Mouse (Mus musculus): ENCODE measurements around the gene Hyal2. TPM values are rescaled to one million over a fixed set of nuclear protein-coding genes. Genes with fewer than 3 reads are reported as not detected.

Gene Hyal2
- polyA plus RNA-seq, 1 experiment = 6.8 TPM

DNA sequence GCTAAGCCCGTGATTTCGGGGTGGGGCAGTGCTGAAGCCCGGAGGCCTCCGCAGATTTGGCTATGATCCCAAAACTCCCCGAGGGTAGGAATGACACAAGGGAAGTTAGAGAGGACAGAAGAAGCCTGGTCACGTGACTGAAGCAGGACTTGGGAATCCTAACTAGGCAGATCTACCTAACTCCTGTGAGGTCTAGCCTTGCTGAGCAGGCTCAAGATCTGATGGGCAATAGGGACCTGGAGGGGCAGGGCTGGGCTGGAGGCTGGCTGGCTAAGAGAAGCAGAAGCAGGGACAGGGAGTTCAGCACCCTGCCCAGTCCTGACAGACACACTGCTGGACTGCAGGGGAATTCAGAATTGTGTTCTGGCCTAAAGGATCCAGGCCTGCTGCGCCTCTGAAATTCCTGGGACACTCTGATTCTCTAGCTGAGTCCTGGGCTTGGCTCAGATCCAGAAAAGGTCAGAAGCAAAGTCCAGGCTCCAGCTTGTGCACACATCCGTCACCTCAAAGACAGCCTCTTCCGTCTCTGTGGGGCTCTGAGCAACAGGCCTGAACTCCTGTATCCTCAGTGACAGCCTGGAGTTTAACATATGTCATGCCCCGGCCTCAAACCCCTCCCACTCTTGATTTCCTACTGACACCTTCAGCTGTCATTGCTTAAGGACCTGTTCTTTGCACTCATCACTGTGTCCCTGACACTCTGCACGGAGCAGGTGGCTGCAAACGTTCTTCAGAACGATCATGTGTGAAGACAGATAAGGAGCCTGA lies 51.2 kb downstream of the Hyal2 start:
- WGBS = 70% methylated on average over 13 of the region's 13 CpGs
- Histone ChIP-seq H3K4me1 (ENCODE audit: control insufficient read depth, insufficient read depth, low read length) (no peaks in the 10 kb centered on the region; the same call in 1 of the 2 replicates), H3K4me3 (replicated peaks; ENCODE audit: control insufficient read depth, low read depth, low read length) (no peak overlapping the region), H3K27ac (ENCODE audit: control insufficient read depth, insufficient read depth, low read depth, low read length, poor library complexity) (no peak overlapping the region; the same call in 1 of the 2 replicates)
- TF ChIP-seq CTCF (IDR thresholded peaks at IDR 0.05; ENCODE audit: control insufficient read depth, insufficient read depth, low read length) = no peak
- TF ChIP-seq POLR2A (IDR thresholded peaks at IDR 0.05; ENCODE audit: borderline replicate concordance, control insufficient read depth, low read depth, low read length) = no peak

DNA sequence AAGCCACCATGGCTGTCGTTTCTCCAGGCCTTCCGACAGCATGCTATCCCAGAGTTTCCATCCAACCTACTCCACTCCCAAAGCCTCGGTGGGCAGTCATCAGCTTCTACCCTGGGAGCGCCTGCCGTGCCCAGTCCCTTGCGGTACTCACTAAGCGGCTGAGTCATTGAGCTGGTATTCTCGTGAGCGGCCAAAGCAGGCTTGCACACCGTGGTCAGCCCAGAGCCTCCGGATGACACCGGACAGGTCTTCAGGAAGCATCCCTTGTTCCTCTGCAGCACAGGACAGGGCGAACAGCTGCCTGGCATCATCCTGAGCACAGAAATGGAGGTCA lies 51.8 kb downstream of the Hyal2 start:
- H3K4me1 ChIP-seq (ENCODE audit: control insufficient read depth, insufficient read depth, low read length) = peaks cover 2% of the 10 kb centered on the region; the same call in 1 of the 2 replicates
- TF ChIP-seq POLR2A (IDR thresholded peaks at IDR 0.05; ENCODE audit: borderline replicate concordance, control insufficient read depth, low read depth, low read length) (no peak), CTCF (IDR thresholded peaks at IDR 0.05; ENCODE audit: control insufficient read depth, insufficient read depth, low read length) (no peak)
- 85% methylated on average over 13 of the region's 13 CpGs for WGBS
- no peak overlapping the region for H3K4me3 ChIP-seq (replicated peaks; ENCODE audit: control insufficient read depth, low read depth, low read length)
- no peak overlapping the region for H3K27ac ChIP-seq (ENCODE audit: control insufficient read depth, insufficient read depth, low read depth, low read length, poor library complexity)

DNA sequence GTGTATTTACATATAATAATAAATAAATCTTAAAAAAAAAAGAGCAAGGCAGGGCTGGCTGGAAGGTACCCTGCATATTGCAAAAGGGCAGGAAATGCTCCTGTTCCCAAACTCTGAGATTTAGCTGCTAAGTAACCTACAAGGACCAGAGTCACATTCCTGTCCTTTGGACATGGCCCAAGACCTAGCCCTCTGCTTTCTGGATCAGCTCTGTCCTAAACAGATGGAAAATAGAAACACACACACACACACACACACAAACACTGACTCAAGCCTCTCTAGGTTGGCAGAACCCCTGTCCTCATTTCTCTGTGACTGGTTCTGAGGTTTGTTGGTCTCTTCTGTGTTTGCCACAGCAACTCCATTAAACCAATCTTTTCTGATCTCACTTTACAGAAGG lies 53.2 kb downstream of the Hyal2 start:
- peaks cover 4% of the 10 kb centered on the region; the same call in 1 of the 2 replicates for H3K4me1 ChIP-seq (ENCODE audit: control insufficient read depth, insufficient read depth, low read length)
- no peak overlapping the region for H3K4me3 ChIP-seq (replicated peaks; ENCODE audit: control insufficient read depth, low read depth, low read length)
- TF ChIP-seq POLR2A (IDR thresholded peaks at IDR 0.05; ENCODE audit: borderline replicate concordance, control insufficient read depth, low read depth, low read length) = no peak
- TF ChIP-seq CTCF (IDR thresholded peaks at IDR 0.05; ENCODE audit: control insufficient read depth, insufficient read depth, low read length) = no peak
- H3K27ac ChIP-seq (ENCODE audit: control insufficient read depth, insufficient read depth, low read depth, low read length, poor library complexity) = no peak overlapping the region

Other genes with a start within 250 kb of the Hyal2 start
- gene Hemk1, start 229.6 kb upstream of the Hyal2 start, polyA plus RNA-seq (2011; ENCODE audit: insufficient read depth, insufficient read length, low replicate concordance, missing spikeins) = 18.2 and 30.2 TPM in 2 replicates
- not detected in 2 replicates for gene 6430571L13Rik, start 227.3 kb upstream of the Hyal2 start, polyA plus RNA-seq (2011; ENCODE audit: insufficient read depth, insufficient read length, low replicate concordance, missing spikeins)
- not detected in 2 replicates for gene Cacna2d2, start 168.3 kb upstream of the Hyal2 start, polyA plus RNA-seq (2011; ENCODE audit: insufficient read depth, insufficient read length, low replicate concordance, missing spikeins)
- 2.2 and 6.6 TPM in 2 replicates for gene Tmem115, start 34.0 kb upstream of the Hyal2 start, polyA plus RNA-seq (2011; ENCODE audit: insufficient read depth, insufficient read length, low replicate concordance, missing spikeins)
- gene Cyb561d2, start 25.8 kb upstream of the Hyal2 start, polyA plus RNA-seq (2011; ENCODE audit: insufficient read depth, insufficient read length, low replicate concordance, missing spikeins) = 6.0 and 10.3 TPM in 2 replicates
- 9.3 and 24.6 TPM in 2 replicates for gene Nprl2, start 25.7 kb upstream of the Hyal2 start, polyA plus RNA-seq (2011; ENCODE audit: insufficient read depth, insufficient read length, low replicate concordance, missing spikeins)
- not detected in 2 replicates for gene Zmynd10, start 20.6 kb upstream of the Hyal2 start, polyA plus RNA-seq (2011; ENCODE audit: insufficient read depth, insufficient read length, low replicate concordance, missing spikeins)
- 31.3 and 32.3 TPM in 2 replicates for gene Rassf1, start 16.4 kb upstream of the Hyal2 start, polyA plus RNA-seq (2011; ENCODE audit: insufficient read depth, insufficient read length, low replicate concordance, missing spikeins)
- 15.0 and 22.1 TPM in 2 replicates for gene Tusc2, start 4.7 kb upstream of the Hyal2 start, polyA plus RNA-seq (2011; ENCODE audit: insufficient read depth, insufficient read length, low replicate concordance, missing spikeins)
- 2.9 and 8.5 TPM in 2 replicates for gene Hyal1, start 9.0 kb downstream of the Hyal2 start, polyA plus RNA-seq (2011; ENCODE audit: insufficient read depth, insufficient read length, low replicate concordance, missing spikeins)
- gene Naa80, start 10.9 kb downstream of the Hyal2 start, polyA plus RNA-seq (2011; ENCODE audit: insufficient read depth, insufficient read length, low replicate concordance, missing spikeins) = 14.9 and 34.9 TPM in 2 replicates
- 2.8 TPM in 1 of 2 replicates, not detected in the other for gene Hyal3, start 12.9 kb downstream of the Hyal2 start, polyA plus RNA-seq (2011; ENCODE audit: insufficient read depth, insufficient read length, low replicate concordance, missing spikeins)
- gene Ifrd2, start 19.7 kb downstream of the Hyal2 start, polyA plus RNA-seq (2011; ENCODE audit: insufficient read depth, insufficient read length, low replicate concordance, missing spikeins) = 172 and 173 TPM in 2 replicates
- 2.1 TPM in 1 of 2 replicates, not detected in the other for gene Sema3b, start 41.3 kb downstream of the Hyal2 start, polyA plus RNA-seq (2011; ENCODE audit: insufficient read depth, insufficient read length, low replicate concordance, missing spikeins)
- gene Gnai2, start 67.4 kb downstream of the Hyal2 start, polyA plus RNA-seq (2011; ENCODE audit: insufficient read depth, insufficient read length, low replicate concordance, missing spikeins) = 198 and 273 TPM in 2 replicates
- 1.8 and 4.7 TPM in 2 replicates for gene Slc38a3, start 101.6 kb downstream of the Hyal2 start, polyA plus RNA-seq (2011; ENCODE audit: insufficient read depth, insufficient read length, low replicate concordance, missing spikeins)
- not detected in 2 replicates for gene Gnat1, start 111.8 kb downstream of the Hyal2 start, polyA plus RNA-seq (2011; ENCODE audit: insufficient read depth, insufficient read length, low replicate concordance, missing spikeins)
- 3.6 and 5.0 TPM in 2 replicates for gene Sema3f, start 142.5 kb downstream of the Hyal2 start, polyA plus RNA-seq (2011; ENCODE audit: insufficient read depth, insufficient read length, low replicate concordance, missing spikeins)
- 97.6 and 118 TPM in 2 replicates for gene Rbm5, start 203.1 kb downstream of the Hyal2 start, polyA plus RNA-seq (2011; ENCODE audit: insufficient read depth, insufficient read length, low replicate concordance, missing spikeins)